Mouse (Mus musculus) ES-Bruce4 (cell line): ENCODE measurements at regions not wholly inside any gene's neighbourhood (a gene's known extent, or its start where the extent isn't known, plus 50 kb on each side); places are given as distances from the start of the nearest gene placed in this dataset.

Experiments used
- CTCF ChIP-seq: IDR thresholded peaks from one replicate; pipeline ENCODE4 v1.8.1; 2011; ENCODE audit warnings: low read depth, low read length
- POLR2A ChIP-seq: IDR thresholded peaks from one replicate; pipeline ENCODE4 v1.8.1; 2011; ENCODE audit warnings: low read length; ENCODE audit not compliant: insufficient read depth

- no peak for TF ChIP-seq CTCF
- TF ChIP-seq POLR2A = no peak
Measured at GRCm38 (mm10) chr12:69516314-69516916, 66.4 kb downstream of the Vcpkmt start.
